Mouse (Mus musculus) embryonic fibroblast, embryonic 13.5 days (primary cell): ENCODE data around the gene Cobl. TPM values are rescaled to one million over a fixed set of nuclear protein-coding genes. Genes with fewer than 3 reads are reported as not detected.

Experiments used
- H3K27ac ChIP-seq: 2 replicates; pipeline ENCODE4 v1.5.1; 2012; ENCODE audit warnings: low read length, control low read depth, inconsistent platforms; ENCODE audit not compliant: insufficient read depth
- H3K4me1 ChIP-seq: 2 replicates; pipeline ENCODE4 v1.6.1; 2011; ENCODE audit warnings: low read length; ENCODE audit not compliant: control insufficient read depth, insufficient read depth
- H3K4me3 ChIP-seq: 2 replicates; pipeline ENCODE4 v1.5.1; 2011; ENCODE audit warnings: mild to moderate bottlenecking, control low read depth, low read length; ENCODE audit not compliant: insufficient read depth
- CTCF ChIP-seq: IDR thresholded peaks from 2 replicates; pipeline ENCODE4 v1.5.1; 2011; ENCODE audit warnings: mild to moderate bottlenecking, control low read depth, low read length, moderate library complexity, borderline replicate concordance; ENCODE audit not compliant: insufficient read depth
- POLR2A ChIP-seq: IDR thresholded peaks from 2 replicates; pipeline ENCODE4 v1.6.1; 2011; ENCODE audit warnings: low read depth, mild to moderate bottlenecking, control low read depth, low read length, moderate library complexity
- polyA plus RNA-seq: library from polyadenylated mRNA; stranded (reverse); fragments of >200 nt; gene quantifications from 2 replicates; pipeline ENCODE4 v1.2.4, GENCODE M21; 2011; ENCODE audit warnings: low read depth; ENCODE audit not compliant: missing spikeins, insufficient read length

Gene Cobl
- polyA plus RNA-seq, 1 experiment = 4.2 TPM

GRCm38 (mm10) chr11:12190417-12190816 is 274.3 kb downstream of the Cobl start:
- Histone ChIP-seq H3K4me1 (no peaks in the 10 kb centered on the region; the same call in 1 of the 2 replicates), H3K27ac (no peak overlapping the region), H3K4me3 (no peak overlapping the region)
- TF ChIP-seq CTCF (no peak), POLR2A (no peak)
